Mouse (Mus musculus) mature B cell (primary cell): Measurements from ENCODE around the gene Cldn9.

Experiments used
- in situ Hi-C: fragments of 300-500 bp; cut with MboI; formaldehyde crosslinking; loops from 2 replicates; pipeline ENCODE4 v1.14.3; 2019

Gene Cldn9

DNA sequence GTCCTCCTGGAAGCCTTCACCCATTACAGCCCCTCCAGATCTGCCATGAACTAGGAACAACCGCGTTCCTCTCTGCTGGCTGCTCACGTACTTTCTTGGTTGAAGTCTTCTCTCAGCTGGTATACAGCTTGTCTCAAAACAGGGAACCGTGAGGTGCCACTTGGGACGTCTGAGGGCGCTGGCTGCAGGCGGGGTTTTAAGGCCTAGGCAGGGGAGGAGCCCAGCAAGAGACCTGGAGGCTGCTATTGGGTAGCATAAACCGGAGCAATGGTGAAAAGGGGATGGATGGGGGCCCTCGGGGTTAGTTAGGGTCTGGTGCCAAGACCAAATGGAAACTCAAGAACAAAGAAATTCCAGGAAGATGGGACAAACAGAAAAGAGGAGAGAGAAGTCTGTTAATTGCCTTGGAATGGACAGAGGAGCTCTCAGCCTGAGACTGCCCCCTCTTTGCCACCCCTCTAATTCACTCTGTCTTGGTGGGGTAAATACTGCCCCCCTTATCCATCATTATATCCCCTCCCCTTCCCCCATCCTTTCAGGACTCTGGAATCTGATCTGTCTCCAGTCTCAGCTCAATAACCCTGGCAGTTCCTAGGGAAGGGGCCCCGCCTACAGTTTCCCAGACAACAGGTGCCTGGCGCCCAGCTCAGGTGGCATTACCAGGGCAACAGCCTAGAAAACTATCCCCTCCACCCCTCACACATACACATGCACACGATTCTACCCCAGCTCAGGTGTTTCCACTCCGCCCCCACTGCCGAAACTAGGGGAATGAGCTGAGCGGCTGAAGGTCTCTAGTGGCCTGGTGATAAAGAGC, at the start of gene Cldn9:
Gene Cldn9, minus strand, starts transcription at position 171 of the 817 bp plus-strand sequence.
- in situ Hi-C loops: no loop called here

DNA sequence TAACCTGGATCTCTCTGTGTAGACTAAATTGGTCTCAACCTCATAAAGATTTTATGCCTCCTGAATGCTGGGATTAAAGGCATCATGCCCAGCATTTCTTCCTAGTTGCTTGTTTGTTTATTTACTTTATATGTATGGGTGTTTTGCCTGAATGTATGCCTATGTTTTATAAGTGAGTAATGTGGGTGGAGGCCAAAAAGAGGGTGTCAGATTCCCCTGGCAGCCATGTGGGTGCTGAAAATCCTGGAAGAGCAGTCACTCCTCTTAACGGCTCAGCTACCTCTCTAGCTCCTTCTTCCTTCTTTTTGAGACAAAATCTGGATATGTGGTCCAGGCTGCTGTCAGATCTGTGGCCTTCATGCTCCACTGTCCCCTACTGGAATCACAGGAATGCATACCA, 46.6 kb upstream of the Cldn9 start:
- in situ Hi-C loops: no loop called here

DNA sequence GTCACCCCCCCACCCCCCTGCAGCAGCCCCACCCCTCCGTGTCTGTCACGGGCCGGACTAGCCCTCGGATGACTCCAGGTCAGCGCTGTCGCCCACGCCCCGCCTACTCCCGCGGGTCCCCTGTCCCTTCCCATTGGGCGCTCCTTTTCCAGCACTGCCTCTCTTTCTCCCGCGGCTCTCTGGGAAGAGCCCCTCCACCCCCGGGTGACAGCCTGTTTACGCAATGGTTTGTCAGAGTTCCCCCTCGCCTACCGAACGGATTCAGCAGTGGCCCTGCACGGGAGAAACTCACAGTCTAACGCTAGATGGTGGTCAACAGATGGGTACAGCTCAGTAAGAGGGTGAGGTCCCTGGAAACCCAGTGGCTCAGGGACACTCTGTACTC, 42.9 kb upstream of the Cldn9 start:
- in situ Hi-C loops: no loop called here

DNA sequence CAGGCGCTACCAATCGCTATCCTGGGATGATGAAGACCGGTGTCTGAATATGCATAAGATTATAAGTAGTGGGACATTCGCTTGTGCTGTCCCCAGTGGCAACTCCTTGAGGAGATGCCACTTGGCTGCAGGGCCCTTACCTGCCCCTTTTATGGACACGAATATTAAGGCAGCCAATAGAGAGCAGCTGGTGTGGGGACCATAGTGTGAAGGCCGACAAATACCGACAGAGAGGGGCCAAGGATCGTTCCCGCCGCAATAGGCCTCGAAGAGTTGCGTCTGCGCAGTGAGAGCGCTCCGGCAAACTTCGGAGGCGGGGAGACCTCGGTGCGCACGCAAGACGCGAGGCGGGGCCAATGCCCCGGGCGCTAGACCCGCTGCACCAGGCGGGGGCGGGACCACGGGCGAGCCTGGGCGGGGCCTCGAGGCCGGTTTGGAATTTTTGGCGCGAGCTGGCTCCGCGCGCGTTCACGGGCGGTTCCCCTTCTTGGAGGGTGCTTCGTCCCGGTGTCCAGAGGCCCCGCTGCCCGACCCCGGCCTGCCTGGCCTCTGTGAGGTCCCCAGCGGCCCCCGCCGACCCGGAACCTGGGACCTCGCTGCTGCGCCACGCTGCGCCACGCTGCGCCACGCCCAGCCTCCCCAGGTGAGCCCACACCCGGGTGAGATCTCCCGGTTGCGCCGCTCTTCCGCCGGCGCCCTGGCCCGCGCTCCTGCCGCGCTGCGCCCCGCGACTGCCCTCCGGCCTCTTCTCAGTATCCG, 42.4 kb upstream of the Cldn9 start, which contains the start of gene Pkmyt1:
Gene Pkmyt1, plus strand, starts transcription at position 338 of the 759 bp plus-strand sequence.
- in situ Hi-C loops: no loop called here

DNA sequence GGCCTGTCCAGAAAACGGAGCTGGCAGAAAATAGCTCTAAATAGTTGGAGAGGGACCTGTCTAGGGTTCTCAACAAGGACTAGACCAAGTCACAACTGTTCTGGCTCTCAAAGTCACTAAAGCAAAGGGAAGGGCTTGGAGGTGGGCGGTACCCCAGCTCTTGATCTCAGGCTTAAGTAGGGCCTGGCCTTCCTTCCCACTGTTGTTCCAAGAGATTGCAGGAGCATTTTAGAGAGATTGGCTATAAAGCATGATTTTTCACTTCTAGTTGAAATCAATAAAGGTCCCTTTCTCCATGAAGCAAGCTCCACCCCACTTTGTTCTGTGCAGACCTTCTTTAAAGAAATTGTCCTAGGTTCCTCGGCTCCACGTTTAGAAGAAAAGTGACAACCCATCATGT, 41.7 kb upstream of the Cldn9 start:
- in situ Hi-C loops: no loop called here

DNA sequence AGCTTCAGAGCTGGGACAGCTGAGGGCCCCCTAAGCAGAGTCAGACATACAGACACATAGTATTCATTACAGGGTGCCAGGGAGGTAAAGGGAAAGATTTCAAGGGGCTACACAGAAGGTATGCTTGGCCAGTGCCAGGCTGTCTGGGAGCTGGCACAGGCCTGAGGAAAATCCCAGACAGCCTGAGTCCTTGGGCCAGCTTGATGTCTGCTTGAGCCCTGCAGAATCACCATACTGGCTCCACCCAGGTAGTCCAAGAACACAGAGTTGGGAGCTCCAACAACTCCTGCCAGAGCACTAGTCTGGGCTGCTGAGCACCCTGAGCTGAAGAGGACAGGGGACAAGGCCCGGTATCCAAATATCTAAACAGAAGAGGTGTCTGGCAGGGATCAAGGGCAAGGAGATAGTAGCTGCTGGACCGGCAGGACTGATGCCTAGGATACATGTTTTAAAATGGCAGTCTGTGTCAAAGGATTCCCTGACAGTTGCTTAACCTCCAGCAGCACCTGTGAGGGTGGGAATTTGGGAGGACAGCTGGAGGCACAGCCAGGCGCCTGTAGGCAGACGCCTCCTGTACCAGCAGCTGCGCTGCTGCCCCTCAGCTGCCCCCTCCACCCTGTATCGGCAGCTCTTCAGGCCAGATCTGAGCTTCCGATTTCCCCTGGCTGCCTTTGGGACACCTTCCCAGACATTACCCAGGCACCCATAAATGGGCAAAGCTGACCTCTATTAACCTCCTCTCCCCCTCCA, 38.7 kb upstream of the Cldn9 start, which contains the start of gene 1520401A03Rik:
Gene 1520401A03Rik, minus strand, starts transcription at position 408 of the 750 bp plus-strand sequence.
- in situ Hi-C loops: no loop called here

DNA sequence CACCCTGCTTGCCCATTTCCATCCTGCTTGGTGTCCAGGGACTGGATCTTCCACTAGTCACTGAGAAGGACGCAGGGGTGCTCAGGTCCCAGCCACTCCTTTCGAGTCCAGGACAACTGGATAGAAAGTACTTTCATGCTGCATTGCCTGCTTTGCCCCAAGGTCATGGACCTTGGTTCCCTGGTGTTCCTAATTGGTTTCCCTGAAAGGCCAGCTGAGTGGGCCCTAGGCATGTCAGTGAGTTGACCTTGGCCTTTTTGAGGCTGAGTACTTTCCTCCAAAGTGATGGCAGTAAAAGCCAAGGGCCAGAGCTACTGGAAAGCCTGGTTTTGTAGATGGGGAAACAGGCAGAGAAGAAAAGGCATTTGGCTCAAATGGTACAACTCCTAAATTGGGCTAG, 38.1 kb upstream of the Cldn9 start:
- in situ Hi-C loops: no loop called here

DNA sequence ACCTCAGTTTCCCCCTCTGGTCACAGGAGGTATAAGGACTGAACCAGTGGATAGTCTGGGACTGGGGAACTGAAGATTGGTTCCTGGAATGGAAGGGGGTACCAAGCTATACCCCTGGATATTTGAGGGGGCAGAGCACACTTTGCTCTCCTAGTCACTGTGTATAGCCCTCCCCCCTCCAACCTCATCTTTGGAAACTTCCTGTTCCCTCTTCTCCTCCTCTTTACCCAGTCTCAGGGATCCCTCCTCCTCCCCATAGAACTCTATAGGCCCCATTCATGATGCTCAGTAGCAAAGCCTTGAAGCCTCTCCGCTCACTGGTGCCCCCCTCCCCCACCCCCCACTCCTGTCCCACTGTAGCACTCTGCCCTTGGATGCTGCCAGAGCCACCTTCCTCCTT, 35.6 kb upstream of the Cldn9 start:
- in situ Hi-C loops: loop anchor here (5.0 kb wide), 1 partner anchor 52 kb away; no protein-coding TSS in a partner anchor

DNA sequence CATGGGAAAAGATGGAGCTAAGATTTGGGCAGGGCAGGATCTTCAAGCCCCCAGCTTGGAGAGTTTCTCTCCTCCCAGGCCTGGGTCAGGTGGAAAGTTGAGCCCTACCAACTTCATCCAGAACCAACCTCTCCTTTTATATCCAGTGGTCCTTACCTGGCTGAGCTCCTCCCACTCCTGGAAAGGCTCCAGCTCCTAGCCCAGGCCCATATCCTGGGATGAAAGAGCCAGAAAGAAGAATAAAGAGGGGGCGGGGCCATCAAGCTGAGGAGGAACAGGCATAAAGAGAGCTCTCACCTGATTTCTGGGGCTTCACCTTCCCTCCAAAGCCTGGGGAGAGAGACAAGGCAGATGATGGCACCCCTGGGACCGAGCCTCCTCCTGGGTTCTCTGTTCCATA, 33.2 kb upstream of the Cldn9 start:
- in situ Hi-C loops: loop anchor here (5.0 kb wide), 1 partner anchor 50 kb away; no protein-coding TSS in a partner anchor

DNA sequence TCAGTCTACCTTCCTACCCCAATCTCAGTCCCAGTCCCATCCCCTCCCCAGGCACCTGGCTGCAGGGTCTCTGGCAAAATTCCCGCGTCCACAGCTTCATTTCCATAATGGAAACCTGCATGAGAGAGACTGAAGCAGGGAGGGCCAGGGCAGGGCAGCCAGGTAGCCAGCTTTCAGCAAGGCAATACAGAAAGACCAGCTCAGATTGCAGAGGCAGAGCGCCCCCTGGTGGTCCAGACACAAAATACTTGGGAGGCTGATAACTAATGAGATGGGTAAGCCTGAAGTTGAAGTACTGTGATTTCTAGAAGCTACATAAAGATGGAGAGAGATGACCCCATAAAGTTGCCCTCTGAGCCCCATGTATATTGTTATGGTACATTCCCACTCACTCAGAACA, 22.4 kb upstream of the Cldn9 start:
- in situ Hi-C loops: no loop called here

DNA sequence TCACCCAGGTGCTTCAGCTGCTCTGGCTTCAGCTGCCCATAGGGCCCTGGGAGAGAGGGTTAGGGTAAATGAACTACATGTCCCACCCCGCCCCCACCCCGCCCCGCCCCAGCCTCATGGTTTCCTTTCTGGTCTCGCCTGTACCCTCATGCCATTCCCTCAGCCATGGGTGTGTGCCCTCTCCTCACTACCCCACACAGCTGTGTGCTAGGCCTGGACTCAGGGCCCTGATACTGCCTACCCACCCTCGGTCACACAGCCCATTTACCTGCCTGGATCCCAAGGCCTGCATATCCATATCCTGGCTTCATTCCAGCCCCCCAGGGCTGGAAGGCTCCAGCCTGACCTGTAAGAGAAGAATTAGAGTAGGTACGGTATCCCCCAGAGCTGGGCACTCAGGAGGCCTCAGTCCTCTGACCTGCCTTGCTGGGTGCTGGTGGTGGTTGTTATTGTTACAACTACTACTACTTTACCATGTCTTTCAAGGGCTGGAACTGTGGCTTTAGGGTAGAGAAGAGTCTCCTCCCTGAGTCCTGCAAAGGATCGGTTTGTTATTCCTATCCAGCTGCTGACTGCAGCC, 21.8 kb upstream of the Cldn9 start:
- in situ Hi-C loops: no loop called here

DNA sequence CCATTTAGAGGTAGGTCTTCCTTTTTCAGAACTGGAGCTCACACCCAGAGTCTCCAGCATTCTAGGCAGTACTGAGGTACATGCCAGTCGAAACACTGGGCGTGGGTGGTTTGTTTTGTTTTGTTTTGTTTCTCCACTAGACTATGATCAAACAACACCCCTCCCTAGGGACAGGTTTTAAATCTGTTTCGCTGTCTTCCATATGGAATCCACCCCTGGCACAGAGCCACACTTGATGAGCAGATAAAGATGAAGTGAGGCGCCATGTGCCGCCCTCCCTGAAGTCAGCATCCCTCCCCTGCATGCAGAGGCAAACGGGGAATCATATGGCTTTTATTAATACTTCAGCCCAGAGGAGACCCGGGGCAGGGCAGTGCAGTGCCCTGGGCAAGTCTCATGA, 20.9 kb upstream of the Cldn9 start:
- in situ Hi-C loops: no loop called here

DNA sequence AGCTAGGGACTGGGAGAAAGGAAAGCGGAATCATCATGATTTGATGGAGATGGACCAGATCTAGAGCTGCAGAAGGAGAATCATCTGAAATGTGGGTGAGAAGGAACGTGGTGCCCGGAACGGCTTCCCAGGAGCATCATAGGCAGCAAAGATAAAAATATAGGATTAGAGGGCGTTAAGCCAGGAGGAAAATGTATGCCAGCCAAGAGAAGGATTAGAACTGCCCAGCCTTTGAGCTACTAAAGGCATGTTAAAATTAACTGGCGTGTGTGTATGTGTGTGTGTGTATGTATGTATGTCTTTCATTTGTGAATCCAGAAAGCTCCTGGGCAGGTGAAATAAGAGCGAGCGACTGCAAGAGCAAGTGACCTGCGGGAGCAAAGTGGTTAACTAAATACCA, 19.5 kb upstream of the Cldn9 start:
- in situ Hi-C loops: no loop called here

DNA sequence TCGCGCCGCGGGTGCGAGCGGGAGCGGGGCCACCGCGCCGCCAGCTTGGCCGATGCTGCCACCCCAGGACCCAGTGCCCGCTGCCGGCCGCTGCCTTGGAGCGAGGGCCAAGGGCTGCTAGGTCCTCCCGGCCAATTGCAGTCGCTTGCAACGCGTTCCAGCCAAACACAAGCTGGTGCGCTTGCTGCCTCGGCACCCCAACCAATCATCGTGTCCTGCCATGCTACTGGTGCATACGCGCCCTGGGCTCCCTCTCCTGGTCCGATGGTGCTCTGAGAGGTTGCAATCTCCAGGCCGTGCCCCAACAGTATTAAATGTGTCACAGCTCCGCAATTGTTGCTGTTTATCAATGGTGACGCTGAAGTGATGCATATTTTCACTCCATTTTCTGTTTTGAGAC, 16.3 kb upstream of the Cldn9 start:
- in situ Hi-C loops: no loop called here

DNA sequence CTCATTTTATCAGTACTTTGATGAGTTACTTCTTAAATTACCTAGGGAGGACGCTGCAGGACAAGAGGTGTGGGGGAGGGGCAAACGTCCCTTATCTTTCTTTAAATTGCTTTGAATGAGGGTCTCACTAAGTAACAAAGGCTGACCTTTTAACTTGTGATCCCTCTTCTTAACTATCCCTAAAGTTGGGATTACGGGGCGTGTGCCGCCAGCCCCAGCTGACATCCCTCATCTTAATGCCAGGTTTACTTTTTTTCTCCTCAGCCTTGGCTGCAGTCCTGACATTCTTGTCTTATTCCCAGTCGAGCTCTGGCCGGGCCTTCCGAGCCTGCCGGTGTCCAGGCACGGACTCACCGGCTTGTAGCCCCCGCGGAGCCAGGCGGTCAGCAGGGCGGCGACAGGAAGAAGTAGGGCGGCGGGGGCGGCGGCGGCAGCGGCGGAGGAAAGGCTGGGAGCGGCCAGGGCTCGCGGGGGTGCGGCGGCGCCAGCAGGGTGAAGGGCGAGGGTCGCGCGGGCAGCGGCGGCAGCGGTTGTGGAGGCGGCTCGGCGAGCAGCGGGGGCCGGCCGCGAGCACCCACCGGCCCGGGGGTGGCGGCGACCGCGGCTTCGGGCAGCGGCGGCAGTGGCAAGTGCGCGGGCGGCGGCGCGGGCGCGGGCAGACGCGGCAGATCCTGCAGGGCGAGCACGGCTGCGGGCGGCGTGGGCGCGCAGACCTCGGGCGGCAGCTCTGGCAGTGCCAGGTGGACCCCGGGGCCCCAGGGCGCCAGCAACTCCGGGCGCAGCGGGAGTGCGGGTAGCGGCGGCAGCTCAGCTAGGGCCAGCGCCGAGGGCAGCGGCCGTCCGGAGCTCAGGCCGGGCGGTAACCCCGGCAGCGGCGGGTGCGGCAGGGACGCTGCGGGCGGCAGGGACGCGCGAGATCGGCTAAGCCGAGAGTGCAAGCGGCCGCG, 15.6 kb upstream of the Cldn9 start:
- in situ Hi-C loops: no loop called here

DNA sequence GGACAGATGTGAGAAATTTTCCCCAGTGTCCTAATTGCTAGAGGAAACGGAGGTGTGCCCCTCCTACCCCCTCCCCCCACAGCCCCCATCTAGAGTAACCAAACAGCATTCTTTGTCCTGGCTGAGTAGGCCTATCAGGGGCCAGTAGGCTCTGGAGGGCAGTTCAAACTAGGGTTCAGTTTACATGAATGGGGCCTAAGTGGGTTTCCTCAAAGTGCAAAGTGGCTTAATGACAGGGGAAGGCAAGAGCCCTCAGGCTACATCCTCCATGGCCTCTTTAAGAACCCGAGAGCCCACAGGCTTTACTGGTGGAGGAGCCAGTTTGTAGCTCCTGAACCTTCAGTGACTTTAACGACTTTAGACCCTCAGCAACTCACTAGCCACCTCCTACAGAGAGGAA, 12.0 kb upstream of the Cldn9 start:
- in situ Hi-C loops: no loop called here

DNA sequence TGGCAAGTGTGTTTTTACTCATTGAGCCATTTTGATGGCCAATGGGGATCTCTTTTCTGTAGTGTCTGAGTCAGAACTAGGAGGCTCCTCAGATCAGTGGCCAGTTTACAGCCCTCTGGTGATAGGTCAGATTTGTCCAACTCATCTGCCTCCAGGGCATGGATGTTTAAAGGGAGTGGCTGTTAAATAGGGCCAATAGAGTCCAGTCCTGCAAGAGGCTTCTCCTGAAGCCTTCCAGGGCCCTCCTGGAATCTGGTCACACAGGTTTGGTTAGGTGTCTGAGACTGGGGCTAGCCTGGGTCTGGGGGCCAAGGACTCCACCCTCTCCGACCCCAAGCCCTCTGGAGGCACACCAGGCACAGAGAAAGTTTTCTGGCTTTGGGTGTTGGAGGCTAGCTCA, 10.7 kb upstream of the Cldn9 start:
- in situ Hi-C loops: no loop called here

DNA sequence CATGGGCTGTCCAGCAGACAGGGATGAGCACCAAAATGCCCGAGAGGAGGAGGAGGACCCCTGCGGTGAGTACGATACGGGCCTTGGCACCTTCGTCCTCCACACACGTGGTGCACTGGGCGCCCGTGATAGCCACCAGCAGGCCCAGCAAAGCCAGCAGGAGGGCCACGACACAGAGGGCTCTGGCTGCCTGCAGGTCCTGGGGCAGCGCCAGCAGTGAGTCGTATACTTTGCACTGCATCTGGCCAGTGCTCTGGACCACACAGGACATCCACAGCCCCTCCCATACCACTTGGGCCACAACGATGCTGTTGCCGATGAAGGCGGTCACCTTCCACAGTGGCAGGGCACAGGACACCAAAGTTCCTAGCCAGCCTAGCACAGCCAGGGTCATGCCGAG, 600 bp downstream of the Cldn9 start:
- in situ Hi-C loops: no loop called here

DNA sequence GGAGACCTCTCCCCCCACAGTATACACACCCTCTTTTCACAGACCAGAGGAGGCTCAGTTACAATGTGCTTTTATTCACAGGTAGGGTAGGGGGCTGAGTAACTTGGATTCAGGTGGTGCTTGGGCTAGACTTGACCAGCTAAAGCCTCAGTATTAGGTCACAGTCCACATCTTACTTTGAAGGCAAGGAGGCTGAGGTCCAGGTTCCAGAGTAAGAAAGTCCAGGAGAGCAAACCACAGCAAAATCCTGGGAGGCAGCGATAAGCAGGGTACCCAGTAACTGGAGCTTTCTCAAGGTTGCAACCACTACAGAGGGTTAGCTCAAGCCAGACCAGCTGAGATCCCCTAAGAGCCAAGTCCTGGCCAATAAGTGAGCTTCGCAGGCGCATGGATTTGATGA, 1.3 kb downstream of the Cldn9 start:
- in situ Hi-C loops: no loop called here

DNA sequence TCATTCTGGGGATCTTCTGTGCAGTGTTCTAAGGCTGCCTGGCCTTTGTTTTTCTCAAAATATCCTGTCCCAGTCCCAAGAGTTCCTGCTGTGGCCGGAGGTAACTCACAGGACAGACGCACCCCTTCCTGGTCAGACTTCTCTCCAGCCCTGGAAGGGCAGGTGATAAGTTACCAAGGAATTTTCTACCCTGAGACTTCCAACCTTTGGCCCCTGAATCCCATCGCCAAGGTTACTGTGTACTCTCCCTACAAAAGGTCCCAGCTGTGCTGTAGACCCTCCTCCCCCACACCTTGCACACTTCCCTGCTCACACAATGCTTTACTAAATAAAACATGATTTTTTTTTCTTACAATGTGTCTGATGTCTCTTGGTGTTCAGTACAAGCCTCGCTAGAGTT, 1.7 kb downstream of the Cldn9 start:
- in situ Hi-C loops: no loop called here

DNA sequence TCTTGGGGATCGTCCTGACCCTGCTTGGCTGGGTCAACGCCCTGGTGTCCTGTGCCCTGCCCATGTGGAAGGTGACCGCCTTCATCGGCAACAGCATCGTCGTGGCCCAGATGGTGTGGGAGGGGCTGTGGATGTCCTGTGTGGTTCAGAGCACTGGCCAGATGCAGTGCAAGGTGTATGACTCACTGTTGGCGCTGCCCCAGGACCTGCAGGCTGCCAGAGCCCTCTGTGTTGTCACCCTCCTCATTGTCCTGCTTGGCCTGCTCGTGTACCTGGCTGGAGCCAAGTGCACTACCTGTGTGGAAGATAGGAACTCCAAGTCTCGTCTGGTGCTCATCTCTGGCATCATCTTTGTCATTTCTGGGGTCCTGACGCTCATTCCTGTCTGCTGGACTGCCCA, 2.7 kb downstream of the Cldn9 start:
- in situ Hi-C loops: no loop called here
